Mouse (Mus musculus) E14TG2a.4 (cell line): ENCODE measurements around the gene 9130023H24Rik.

ENCODE experiments used
- CTCF ChIP-seq: conservative IDR thresholded peaks from 2 replicates; pipeline ENCODE4 v1.5.1; 2014; ENCODE audit warnings: low read length
- POU5F1 ChIP-seq: IDR thresholded peaks from 2 replicates; pipeline ENCODE4 v1.6.1; 2014; ENCODE audit warnings: low read length, borderline replicate concordance

DNA sequence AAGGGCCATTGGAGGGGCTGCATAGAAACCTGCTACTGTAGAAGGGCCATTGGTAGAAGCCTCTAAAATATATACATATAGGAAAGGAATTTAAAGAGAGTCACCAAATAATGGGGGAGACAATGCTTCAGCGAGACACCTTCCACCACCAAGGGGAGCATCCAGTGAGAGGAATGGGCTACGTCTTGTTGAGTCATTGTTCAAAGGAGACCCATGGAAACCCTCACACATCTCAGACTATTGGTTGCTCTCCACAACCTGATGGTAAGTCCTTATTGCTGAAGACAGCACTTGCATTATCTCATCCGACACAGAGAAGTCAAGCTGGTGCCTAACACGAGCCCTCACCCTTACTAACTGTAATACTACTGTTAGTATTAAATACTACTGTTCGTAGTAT is 17.9 kb upstream of the 9130023H24Rik start:
- TF ChIP-seq CTCF (no peak), POU5F1 (no peak)
